In the genomic region with DNA sequence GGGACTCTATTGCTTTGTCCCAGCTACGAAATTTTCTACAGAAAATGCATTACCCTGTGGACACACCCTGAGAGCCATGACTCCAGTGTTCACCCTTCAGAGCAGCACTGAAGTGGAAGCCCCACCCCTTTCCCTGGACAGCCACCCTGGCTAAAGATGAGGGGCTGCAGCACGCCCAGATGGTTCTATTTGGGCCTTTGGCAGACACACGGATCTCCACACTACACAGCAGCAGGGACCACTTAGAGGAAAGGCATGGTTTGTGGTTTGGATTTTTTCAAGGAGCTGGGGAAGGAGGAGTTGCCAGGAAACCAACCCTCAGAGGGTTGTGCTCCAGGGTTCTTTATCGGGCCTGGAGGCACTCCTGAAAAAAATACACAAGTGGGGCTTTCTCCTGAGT, we compare ENCODE assay signal across 9 mouse cellular contexts.
DNase-seq lines count a peak whose midpoint lies in the region; ATAC-seq and TF ChIP-seq lines count a peak whose summit lies in the region.
"Had no signal": no experiment of that assay in that cellular context is flagged by ENCODE, and none has a peak within 500 bp of the region (broad histone marks: within the 10 kb centered on the region; RNA-seq: fewer than 3 reads in every experiment).

No protein-coding gene starts in this region.

- TF ChIP-seq POLR2A in lung, adult 2 months (IDR thresholded peaks at IDR 0.05; ENCODE audit: borderline replicate concordance, extremely low read depth, low read depth, low read length) = no peak

- peaks cover 27% of the 10 kb centered on the region for H3K4me1 ChIP-seq in lung, adult 2 months (ENCODE audit: control insufficient read depth, insufficient read depth, low read length)
- peaks cover 54% of the 10 kb centered on the region for H3K4me1 ChIP-seq in embryonic facial prominence, embryonic 14.5 days (ENCODE audit: control insufficient read depth, insufficient read depth, low read length)
- peaks cover 57% of the 10 kb centered on the region for H3K4me1 ChIP-seq in hindbrain, embryonic 15.5 days (replicated peaks)

- TF ChIP-seq CTCF in lung, adult 2 months (IDR thresholded peaks at IDR 0.05; ENCODE audit: insufficient read depth, low read length) = no peak

- H3K36me3 ChIP-seq in embryonic facial prominence, embryonic 14.5 days (ENCODE audit: control insufficient read depth, insufficient read depth, low read length) = 0 out of 2 replicates have a peak, but pooled peaks cover 4% of the 10 kb centered on the region
- H3K36me3 ChIP-seq in hindbrain, embryonic 15.5 days = no peaks in the 10 kb centered on the region

- WGBS in lung, adult 2 months = 10% methylated on average over 4 of the region's 4 CpGs
- WGBS in embryonic facial prominence, embryonic 14.5 days = 23% methylated on average over 4 of the region's 4 CpGs
- WGBS in hindbrain, embryonic 15.5 days = 37% methylated on average over 4 of the region's 4 CpGs

- H3K27me3 ChIP-seq in embryonic facial prominence, embryonic 14.5 days (replicated peaks; ENCODE audit: control insufficient read depth, insufficient read depth, low read length) = no peaks in the 10 kb centered on the region
- H3K27me3 ChIP-seq in hindbrain, embryonic 15.5 days = no peaks in the 10 kb centered on the region

- ATAC-seq in embryonic facial prominence, embryonic 14.5 days (ENCODE audit: low read depth) = peak; percentile 44
- 0 out of 2 replicates have a peak, but pooled peaks have one; percentile 27 for ATAC-seq in hindbrain, embryonic 15.5 days (ENCODE audit: low FRiP score, low read depth)

- no peaks in the 10 kb centered on the region for H3K9me3 ChIP-seq in embryonic facial prominence, embryonic 14.5 days (ENCODE audit: control insufficient read depth, low read length)
- no peaks in the 10 kb centered on the region for H3K9me3 ChIP-seq in hindbrain, embryonic 15.5 days

- H3K9ac ChIP-seq in embryonic facial prominence, embryonic 14.5 days (ENCODE audit: low read depth, low read length) = 0 out of 2 replicates have a peak overlapping the region, but pooled peaks have one; percentile 32
- no peak overlapping the region for H3K9ac ChIP-seq in hindbrain, embryonic 15.5 days

- H3K4me2 ChIP-seq in embryonic facial prominence, embryonic 14.5 days (ENCODE audit: low read depth, low read length) = peak overlapping the region; percentile 9
- H3K4me2 ChIP-seq in hindbrain, embryonic 15.5 days = no peak overlapping the region

- peak; percentile 30 for DNase-seq in lung, adult 2 months
- no peak for DNase-seq in lung, adult 18-20 months
- peak; percentile 89 for DNase-seq in embryonic facial prominence, embryonic 14.5 days (ENCODE audit: low spot score)
- peak; percentile 55 to 72 for DNase-seq in lung, postnatal 4 days
- no peak for DNase-seq in cerebellum, adult 9-10 months
- no peak for DNase-seq in cerebellum, postnatal 25 days
- no peak for DNase-seq in right cerebral cortex, postnatal 25 days
- DNase-seq: gastrocnemius, postnatal 25 days had no signal

- H3K27ac ChIP-seq in embryonic facial prominence, embryonic 14.5 days (replicated peaks; ENCODE audit: low read depth, low read length) = peak overlapping the region; percentile 95
- peak overlapping the region; percentile 34; the same call in 1 of the 2 replicates for H3K27ac ChIP-seq in hindbrain, embryonic 15.5 days (replicated peaks)

- H3K4me3 ChIP-seq in lung, adult 2 months (replicated peaks; ENCODE audit: extremely low read depth, low read depth, low read length) = no peak overlapping the region
- no peak overlapping the region for H3K4me3 ChIP-seq in embryonic facial prominence, embryonic 14.5 days (ENCODE audit: low read depth, low read length)
- no peak overlapping the region for H3K4me3 ChIP-seq in hindbrain, embryonic 15.5 days

Comparison
In these comparisons a context has a peak if more than half of its experiments do, and no peak if none do; other contexts are left out.
1. DNase-seq: peak in lung, adult 2 months (single experiment), embryonic facial prominence, embryonic 14.5 days (single experiment) and lung, postnatal 4 days (2 of 2); none in lung, adult 18-20 months (0 of 2), cerebellum, adult 9-10 months (single experiment), cerebellum, postnatal 25 days (0 of 2) and right cerebral cortex, postnatal 25 days (single experiment).